Mouse (Mus musculus): ENCODE measurements around the gene Rara.
"Not testable (repeated sequence)": the region's sequence is repeated elsewhere in the genome, so short reads cannot be mapped to it uniquely, and the experiment has no call there.

Gene Rara

DNA sequence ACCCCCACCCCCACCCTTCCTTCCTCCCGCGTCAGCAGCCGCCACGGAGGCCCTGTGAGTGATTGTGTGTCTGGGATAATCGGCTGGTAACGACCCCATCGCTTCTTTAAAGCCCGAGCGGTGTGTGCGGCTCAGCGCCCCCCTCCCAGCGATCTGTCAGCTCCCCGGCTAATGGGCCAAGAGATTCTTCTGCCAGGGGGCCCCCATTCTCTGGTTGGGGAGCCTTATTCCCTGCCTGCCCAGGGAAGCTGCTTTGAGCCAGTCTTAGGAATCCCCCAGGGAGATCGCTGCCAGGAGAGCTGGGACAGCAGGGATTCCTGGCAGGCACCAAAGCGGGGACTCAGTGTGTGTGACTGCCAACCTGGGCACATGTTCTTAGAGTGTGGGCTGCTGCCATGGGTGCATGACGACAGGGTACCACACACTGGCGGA is 41.9 kb downstream of the Rara start:
- no peak for DNase-seq (ENCODE audit: low spot score)

DNA sequence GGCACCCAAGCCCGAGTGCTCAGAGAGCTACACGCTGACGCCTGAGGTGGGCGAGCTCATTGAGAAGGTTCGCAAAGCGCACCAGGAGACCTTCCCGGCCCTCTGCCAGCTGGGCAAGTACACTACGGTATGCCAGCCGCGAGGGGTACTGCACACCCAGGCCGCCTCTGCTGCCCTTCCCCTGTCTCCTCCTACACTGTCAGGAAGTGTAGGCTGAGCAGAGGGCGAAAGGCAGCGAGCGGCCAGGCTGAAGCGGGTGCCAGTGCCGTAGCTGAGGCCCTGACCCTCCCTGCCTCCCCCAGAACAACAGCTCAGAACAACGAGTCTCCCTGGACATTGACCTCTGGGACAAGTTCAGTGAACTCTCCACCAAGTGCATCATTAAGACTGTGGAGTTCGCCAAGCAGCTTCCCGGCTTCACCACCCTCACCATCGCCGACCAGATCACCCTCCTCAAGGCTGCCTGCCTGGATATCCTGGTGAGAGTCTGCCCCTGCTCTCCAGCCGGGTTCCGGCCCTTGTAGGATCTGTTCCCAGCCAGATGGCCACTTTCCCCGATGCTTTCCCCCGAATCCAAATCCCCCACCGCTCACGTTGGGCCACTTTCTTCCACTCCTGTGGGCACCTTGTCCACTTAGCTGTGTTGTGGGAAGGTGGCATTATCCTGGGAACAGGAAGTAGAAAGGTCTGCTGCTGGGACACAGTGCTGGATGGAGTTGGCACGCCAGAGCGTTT is 42.7 kb downstream of the Rara start:
- DNase-seq (ENCODE audit: low spot score), result no peak

GRCm38 (mm10) chr11:98971316-98972031 is 43.9 kb downstream of the Rara start:
- no peak for DNase-seq (ENCODE audit: low spot score)

- DNase-seq (ENCODE audit: low spot score), result peak; percentile 72
Measured at GRCm38 (mm10) chr11:98972215-98972614, 44.6 kb downstream of the Rara start.

- DNase-seq (ENCODE audit: low spot score), result no peak
Measured at GRCm38 (mm10) chr11:98972801-98973360, 45.3 kb downstream of the Rara start.

DNA sequence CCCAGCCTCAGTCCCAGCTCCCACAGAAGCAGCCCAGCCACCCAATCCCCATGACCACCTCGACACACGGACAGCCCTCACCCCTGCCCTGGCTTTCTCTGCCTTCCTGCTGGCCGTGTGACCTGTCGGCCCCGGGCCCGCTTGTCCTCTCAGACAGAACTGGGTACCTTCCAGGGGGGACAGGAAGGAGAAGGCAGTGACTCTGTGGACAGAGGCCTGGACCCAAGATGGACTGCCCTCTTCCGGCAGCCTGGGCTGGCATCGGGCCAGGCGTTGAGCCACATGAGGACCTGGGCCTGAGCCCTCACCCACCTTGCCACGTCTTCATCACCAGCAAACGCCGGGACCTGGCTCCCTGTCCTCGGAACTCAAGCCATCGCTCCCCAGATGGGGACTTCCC is 46.0 kb downstream of the Rara start:
- DNase-seq (ENCODE audit: low spot score), result no peak

GRCm38 (mm10) chr11:98974213-98974612 is 46.6 kb downstream of the Rara start:
- DNase-seq (ENCODE audit: low spot score), result no peak

GRCm38 (mm10) chr11:98974871-98975719 is 47.5 kb downstream of the Rara start:
- peak; percentile 52 for DNase-seq (ENCODE audit: low spot score)

GRCm38 (mm10) chr11:98978526-98979148 is 51.0 kb downstream of the Rara start:
- no peak for DNase-seq (ENCODE audit: low spot score)

DNA sequence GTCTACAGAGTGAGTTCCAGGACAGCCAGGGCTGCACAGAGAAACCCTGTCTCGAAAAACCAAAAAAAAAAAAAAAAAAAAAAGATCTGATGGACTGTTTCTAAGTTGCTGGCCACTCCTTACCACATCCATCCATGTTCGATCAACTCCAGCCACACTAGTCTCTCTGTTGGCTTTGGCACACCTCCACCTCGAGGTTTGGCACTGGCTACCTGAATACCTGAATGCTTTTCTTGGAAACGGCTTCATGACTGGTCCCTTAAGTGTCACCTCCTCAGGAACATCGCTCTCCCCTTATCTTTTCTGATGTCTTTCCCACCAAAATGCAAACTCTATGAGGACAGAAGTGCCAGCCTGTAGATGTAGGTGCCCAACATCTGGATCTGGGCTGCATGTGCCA is 51.7 kb downstream of the Rara start:
- no peak for DNase-seq (ENCODE audit: low spot score)

GRCm38 (mm10) chr11:98981289-98981996 is 53.8 kb downstream of the Rara start:
- DNase-seq (ENCODE audit: low spot score), result no peak

DNA sequence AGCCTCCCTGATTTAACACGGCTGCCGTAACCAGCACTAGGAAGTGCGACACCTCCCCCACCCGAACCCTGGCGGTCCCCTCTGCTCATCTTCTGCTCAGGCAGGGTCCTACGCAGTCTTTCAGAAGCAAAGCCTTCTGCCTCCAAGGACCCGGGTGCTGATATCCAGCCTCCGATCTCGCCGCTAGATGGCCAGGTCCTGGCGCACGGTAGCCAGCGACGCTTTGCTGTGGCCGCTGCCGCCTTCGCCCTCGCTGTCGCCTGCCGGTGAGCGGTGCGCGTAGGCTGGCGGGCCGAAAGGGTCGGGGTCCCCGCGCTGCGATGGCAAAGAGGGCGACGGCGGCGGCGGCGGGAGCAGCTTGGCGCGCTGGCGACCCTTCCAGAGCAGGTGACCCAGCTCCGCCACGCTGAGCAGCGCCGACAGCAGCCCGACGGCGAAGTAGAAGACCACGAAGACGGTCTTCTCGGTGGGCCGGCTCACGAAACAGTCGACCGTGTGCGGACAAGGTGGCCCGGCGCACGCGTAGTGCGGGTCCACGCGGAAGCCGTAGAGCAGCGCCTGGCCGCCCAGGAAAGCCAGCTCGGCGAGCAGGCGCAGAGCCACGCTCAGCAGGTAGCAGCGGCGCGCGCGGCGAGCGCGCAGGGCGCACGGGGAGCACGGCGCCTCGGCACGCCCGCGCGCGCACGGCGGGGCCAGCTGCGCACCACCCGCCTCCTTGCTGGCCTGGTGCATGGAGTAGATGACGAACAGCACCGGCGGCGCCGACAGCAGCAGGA is 54.6 kb downstream of the Rara start:
- no peak for DNase-seq (ENCODE audit: low spot score)

DNA sequence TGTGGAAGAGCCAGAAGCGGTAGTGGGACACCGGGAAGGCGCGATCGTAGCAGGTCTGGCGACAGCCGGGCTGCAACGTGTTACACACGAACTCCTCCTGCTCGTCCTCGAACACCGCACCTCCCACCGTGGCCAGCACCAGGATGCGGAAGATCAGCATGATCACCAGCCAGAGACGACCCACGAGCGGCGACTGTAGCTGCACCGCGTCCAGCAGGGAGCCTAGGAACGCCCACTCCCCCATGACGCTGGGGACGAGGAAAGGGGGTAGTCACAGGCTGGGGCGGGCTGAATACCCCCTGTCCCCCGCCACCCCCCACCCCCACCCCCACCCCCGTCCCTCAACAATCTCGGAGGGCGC is 55.1 kb downstream of the Rara start, which contains the start of gene Gjd3:
Gene Gjd3 (minus strand): TSS at position 244 of the 361 bp plus-strand sequence.
- DNase-seq (ENCODE audit: low spot score), result no peak

DNA sequence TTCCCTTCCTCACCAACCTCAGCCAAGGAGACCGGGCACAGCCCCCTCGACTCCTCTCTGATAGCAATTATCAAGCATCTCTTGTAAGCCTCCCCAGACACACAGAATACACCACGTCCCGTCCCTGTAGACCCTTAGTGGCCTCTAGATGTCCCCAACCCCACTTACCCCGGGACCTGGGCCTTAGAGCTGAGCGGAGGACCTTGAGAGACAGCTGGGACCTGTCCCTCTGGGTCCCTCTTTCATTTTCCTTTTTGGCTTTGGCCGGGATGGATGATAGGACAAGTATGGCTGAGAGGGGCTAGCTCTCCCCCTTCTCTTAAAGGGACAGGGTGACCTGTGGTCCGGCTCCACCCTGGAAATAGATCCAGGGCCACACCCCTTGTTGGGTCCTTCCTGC is 55.9 kb downstream of the Rara start:
- no peak for DNase-seq (ENCODE audit: low spot score)

- no peak for DNase-seq (ENCODE audit: low spot score)
Measured at GRCm38 (mm10) chr11:98985542-98985941, 57.9 kb downstream of the Rara start.

- DNase-seq (ENCODE audit: low spot score), result not testable (repeated sequence)
Measured at GRCm38 (mm10) chr11:98988260-98988659, 60.6 kb downstream of the Rara start.

GRCm38 (mm10) chr11:98990866-98991265 is 63.2 kb downstream of the Rara start:
- no peak for DNase-seq (ENCODE audit: low spot score)

- DNase-seq (ENCODE audit: low spot score), result no peak
Measured at GRCm38 (mm10) chr11:98995987-98996386, 68.4 kb downstream of the Rara start.

GRCm38 (mm10) chr11:98997659-98998058 is 70.0 kb downstream of the Rara start:
- no peak for DNase-seq (ENCODE audit: low spot score)

DNA sequence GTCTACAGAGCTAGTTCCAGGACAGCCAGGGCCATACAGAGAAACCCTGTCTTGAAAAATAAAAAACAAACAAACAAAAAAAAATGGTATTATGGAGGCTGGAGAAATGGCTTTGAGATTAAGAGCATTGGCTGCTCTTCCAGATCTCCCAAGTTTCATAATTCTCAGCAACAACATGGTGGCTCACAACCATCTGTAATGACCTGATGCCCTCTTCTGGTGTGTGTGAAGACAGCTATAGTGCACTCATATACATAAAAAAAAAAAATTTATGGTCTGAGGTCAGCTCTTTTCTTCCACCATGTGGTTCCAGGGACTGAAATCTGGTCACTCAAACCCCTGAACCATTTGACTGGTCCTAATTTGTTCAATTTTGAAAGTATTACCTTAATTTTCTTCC is 71.2 kb downstream of the Rara start:
- DNase-seq (ENCODE audit: low spot score), result no peak

Measured in spleen, adult 12 weeks (tissue).